Mouse (Mus musculus) MEL (cell line): ENCODE results near the gene Lrrc20. TPM values are rescaled to one million over a fixed set of nuclear protein-coding genes. Genes with fewer than 3 reads are reported as not detected.

Experiments
- DNase-seq: peaks from one replicate; pipeline ENCODE4 v3.0.0; 2011; ENCODE audit warnings: low read depth, low spot score
- H3K27ac ChIP-seq: 2 replicates; pipeline ENCODE4 v1.5.1; 2012; ENCODE audit warnings: low read depth, mild to moderate bottlenecking, control low read depth, low read length, moderate library complexity; ENCODE audit not compliant: control insufficient read depth
- H3K27me3 ChIP-seq, 2 experiments: fragments of 150-350 bp in 1 of 2; sonication (generic) in 1 of 2; 2 replicates each; pipeline ENCODE4 v1.6.1; 2012; ENCODE audit warnings: low read length in 2 of 2, mild to moderate bottlenecking in 2 of 2, improper control_type of control experiment in 1 of 2, moderate library complexity in 1 of 2; ENCODE audit not compliant: insufficient read depth in 2 of 2, control insufficient read depth in 1 of 2
- H3K36me3 ChIP-seq, 2 experiments: 2 replicates each; pipeline ENCODE4 v1.6.1; 2012 to 2014; ENCODE audit warnings: low read length in 2 of 2, improper control_type of control experiment in 1 of 2, inconsistent platforms in 1 of 2, mild to moderate bottlenecking in 1 of 2; ENCODE audit not compliant: insufficient read depth in 2 of 2, control insufficient read depth in 1 of 2
- H3K4me1 ChIP-seq, 2 experiments: fragments of 150-350 bp in 1 of 2; sonication (generic) in 1 of 2; 2 replicates each; pipeline ENCODE4 v1.6.1; 2012; ENCODE audit warnings: low read length in 2 of 2, improper control_type of control experiment in 1 of 2, mild to moderate bottlenecking in 1 of 2; ENCODE audit not compliant: insufficient read depth in 2 of 2, control insufficient read depth in 1 of 2
- H3K4me3 ChIP-seq, 2 experiments: fragments of 150-350 bp in 1 of 2; sonication (generic) in 1 of 2; 2 replicates each; pipeline ENCODE4 v1.5.1; 2012; ENCODE audit warnings: low read depth in 2 of 2, low read length in 2 of 2, mild to moderate bottlenecking in 2 of 2, moderate library complexity in 2 of 2, control low read depth in 1 of 2, improper control_type of control experiment in 1 of 2; ENCODE audit not compliant: control insufficient read depth in 1 of 2, insufficient read depth in 1 of 2
- H3K79me2 ChIP-seq: 2 replicates; pipeline ENCODE4 v1.6.1; 2012; ENCODE audit warnings: mild to moderate bottlenecking, low read length, moderate library complexity; ENCODE audit not compliant: control insufficient read depth, poor library complexity, insufficient read depth
- H3K9ac ChIP-seq: 2 replicates; pipeline ENCODE4 v1.6.1; 2012; ENCODE audit warnings: low read depth, mild to moderate bottlenecking, control low read depth, low read length, moderate library complexity; ENCODE audit not compliant: control insufficient read depth, poor library complexity, severe bottlenecking
- H3K9me3 ChIP-seq: fragments of 150-350 bp; sonication (generic); replicated peaks from 2 replicates; pipeline ENCODE4 v1.6.1; 2012; ENCODE audit warnings: mild to moderate bottlenecking, low read length, improper control_type of control experiment, moderate library complexity; ENCODE audit not compliant: insufficient read depth
- BHLHE40 ChIP-seq: IDR thresholded peaks from 2 replicates; pipeline ENCODE4 v1.6.1; 2012; ENCODE audit warnings: low read depth, mild to moderate bottlenecking, inconsistent platforms, low read length, improper control_type of control experiment, borderline replicate concordance
- E2F4 ChIP-seq: IDR thresholded peaks from 2 replicates; pipeline ENCODE4 v1.6.1; 2011; ENCODE audit warnings: low read depth, low read length, improper control_type of control experiment, borderline replicate concordance
- EP300 ChIP-seq, 2 experiments: IDR thresholded peaks; 2 replicates each; pipeline ENCODE4 v1.6.1; 2011; ENCODE audit warnings: improper control_type of control experiment in 2 of 2, low read length in 2 of 2, low read depth in 1 of 2, mild to moderate bottlenecking in 1 of 2
- ETS1 ChIP-seq: IDR thresholded peaks from 2 replicates; pipeline ENCODE4 v1.6.1; 2012; ENCODE audit warnings: low read depth, mild to moderate bottlenecking, inconsistent platforms, low read length, improper control_type of control experiment, moderate library complexity
- GATA1 ChIP-seq: IDR thresholded peaks from 2 replicates; pipeline ENCODE4 v1.6.1; 2011; ENCODE audit warnings: low read depth, low read length, improper control_type of control experiment
- HCFC1 ChIP-seq: IDR thresholded peaks from 2 replicates; pipeline ENCODE4 v1.6.1; 2012; ENCODE audit warnings: low read depth, mild to moderate bottlenecking, inconsistent platforms, low read length, improper control_type of control experiment, moderate library complexity
- JUND ChIP-seq: IDR thresholded peaks from 2 replicates; pipeline ENCODE4 v1.6.1; 2011; ENCODE audit warnings: low read depth, mild to moderate bottlenecking, improper control_type of control experiment, low read length
- KAT2A ChIP-seq: conservative IDR thresholded peaks from 2 replicates; pipeline ENCODE4 v1.6.1; 2012; ENCODE audit warnings: low read depth, low read length, improper control_type of control experiment, inconsistent platforms
- MAX ChIP-seq: IDR thresholded peaks from 2 replicates; pipeline ENCODE4 v1.6.1; 2011; ENCODE audit warnings: low read length, improper control_type of control experiment
- MEF2A ChIP-seq: IDR thresholded peaks from 2 replicates; pipeline ENCODE4 v1.6.1; 2014; ENCODE audit warnings: low read depth, mild to moderate bottlenecking, inconsistent platforms, low read length, improper control_type of control experiment; ENCODE audit not compliant: poor library complexity, insufficient replicate concordance, severe bottlenecking; ENCODE audit errors: extremely low read depth
- MXI1 ChIP-seq: IDR thresholded peaks from 2 replicates; pipeline ENCODE4 v1.6.1; 2011; ENCODE audit warnings: mild to moderate bottlenecking, low read depth, low read length, improper control_type of control experiment
- MYB ChIP-seq: IDR thresholded peaks from 2 replicates; pipeline ENCODE4 v1.6.1; 2011; ENCODE audit warnings: mild to moderate bottlenecking, low read depth, low read length, improper control_type of control experiment
- POLR2AphosphoS2 ChIP-seq: IDR thresholded peaks from 2 replicates; pipeline ENCODE4 v1.6.1; 2011; ENCODE audit warnings: low read length, improper control_type of control experiment
- POLR2AphosphoS5 ChIP-seq: IDR thresholded peaks from 2 replicates; pipeline ENCODE4 v1.6.1; 2012; ENCODE audit warnings: low read depth, borderline replicate concordance, mild to moderate bottlenecking, inconsistent platforms, low read length, moderate library complexity, mixed read lengths
- RAD21 ChIP-seq: IDR thresholded peaks from 2 replicates; pipeline ENCODE4 v1.6.1; 2011; ENCODE audit warnings: mild to moderate bottlenecking, low read depth, low read length, improper control_type of control experiment
- SIN3A ChIP-seq: IDR thresholded peaks from 2 replicates; pipeline ENCODE4 v1.6.1; 2012; ENCODE audit warnings: low read length, improper control_type of control experiment, inconsistent platforms
- TAL1 ChIP-seq: IDR thresholded peaks from 2 replicates; pipeline ENCODE4 v1.6.1; 2012; ENCODE audit warnings: mild to moderate bottlenecking, inconsistent platforms, low read length, moderate library complexity, mixed read lengths
- TBP ChIP-seq: IDR thresholded peaks from 2 replicates; pipeline ENCODE4 v1.8.0; 2011; ENCODE audit warnings: low read depth, low read length, improper control_type of control experiment
- TCF12 ChIP-seq: IDR thresholded peaks from 2 replicates; pipeline ENCODE4 v1.6.1; 2014; ENCODE audit warnings: low read depth, mild to moderate bottlenecking, inconsistent platforms, low read length, improper control_type of control experiment, moderate library complexity
- USF1 ChIP-seq: IDR thresholded peaks from 2 replicates; pipeline ENCODE4 v1.6.1; 2014; ENCODE audit warnings: low read depth, mild to moderate bottlenecking, inconsistent platforms, low read length, improper control_type of control experiment, moderate library complexity
- ZC3H11A ChIP-seq: IDR thresholded peaks from 2 replicates; pipeline ENCODE4 v1.6.1; 2012; ENCODE audit warnings: low read depth, mild to moderate bottlenecking, inconsistent platforms, low read length, improper control_type of control experiment
- polyA plus RNA-seq, 2 experiments: library from polyadenylated mRNA; stranded (reverse) in 1 of 2; unstranded in 1 of 2; fragments of >175 nt in 1 of 2; fragments of >200 nt in 1 of 2; gene quantifications; 2 replicates each; pipeline versions ENCODE4 v1.2.1 to v1.2.4; 2012; ENCODE audit warnings: low replicate concordance in 2 of 2, low read depth in 1 of 2; ENCODE audit not compliant: insufficient read length in 2 of 2, insufficient read depth in 1 of 2, missing spikeins in 1 of 2
- total RNA-seq: library from RNA; depleted of rRNA; stranded (reverse); fragments of 300-350 nt; gene quantifications from 2 replicates; pipeline ENCODE4 v1.2.3, GENCODE M21; 2012

The Lrrc20 gene
- total and polyA plus RNA-seq, 3 experiments = 7.6 to 14.7 TPM; not detected in 1

- no peaks in the 10 kb centered on the region for H3K27me3 ChIP-seq
- no peaks in the 10 kb centered on the region for H3K79me2 ChIP-seq
- peaks cover 0 to 6% of the 10 kb centered on the region in 2 experiments; a peak in 2 of 4 replicates for H3K36me3 ChIP-seq
- no peak for DNase-seq
- peaks cover 11 to 13% of the 10 kb centered on the region in 2 experiments for H3K4me1 ChIP-seq
- H3K27ac ChIP-seq = no peak overlapping the region
- TF ChIP-seq TCF12 = no peak
- TF ChIP-seq MAX = no peak
- no peak for TF ChIP-seq HCFC1
- no peak for TF ChIP-seq POLR2AphosphoS2
- TF ChIP-seq TAL1 = no peak
- TF ChIP-seq GATA1 = no peak
- TF ChIP-seq TBP = no peak
- no peak overlapping the region for H3K9ac ChIP-seq
- no peak overlapping the region for H3K4me3 ChIP-seq
- H3K9me3 ChIP-seq = no peaks in the 10 kb centered on the region
These were observed 45.1 kb downstream of the Lrrc20 start for GRCm38 (mm10) chr10:61520714-61521113.

GRCm38 (mm10) chr10:61530936-61531335 is 55.3 kb downstream of the Lrrc20 start:
- no peak overlapping the region for H3K9ac ChIP-seq
- H3K27me3 ChIP-seq = no peaks in the 10 kb centered on the region
- no peaks in the 10 kb centered on the region for H3K9me3 ChIP-seq
- DNase-seq = no peak
- peaks cover 0 to 11% of the 10 kb centered on the region in 2 experiments; a peak in 2 of 4 replicates for H3K36me3 ChIP-seq
- H3K79me2 ChIP-seq = no peaks in the 10 kb centered on the region
- H3K4me1 ChIP-seq = peaks cover 9 to 20% of the 10 kb centered on the region in 2 experiments
- no peak overlapping the region for H3K4me3 ChIP-seq
- no peak for TF ChIP-seq TAL1
- TF ChIP-seq USF1 = no peak
- TF ChIP-seq MEF2A = no peak
- TF ChIP-seq POLR2AphosphoS2 = no peak
- TF ChIP-seq, all 39 proteins: peak for 0
- no peak overlapping the region for H3K27ac ChIP-seq

- Histone ChIP-seq H3K9ac (no peak overlapping the region), H3K36me3 (peaks cover 0 to 17% of the 10 kb centered on the region in 2 experiments; a peak in 2 of 4 replicates), H3K4me3 (no peak overlapping the region), H3K27me3 (no peaks in the 10 kb centered on the region), H3K27ac (no peak overlapping the region), H3K79me2 (no peaks in the 10 kb centered on the region), H3K4me1 (peaks cover 10 to 30% of the 10 kb centered on the region in 2 experiments), H3K9me3 (no peaks in the 10 kb centered on the region)
- DNase-seq = no peak
- TF ChIP-seq SIN3A = no peak
- TF ChIP-seq BHLHE40 = no peak
- TF ChIP-seq E2F4 = no peak
- TF ChIP-seq MEF2A = no peak
- no peak for TF ChIP-seq ZC3H11A
- no peak for TF ChIP-seq RAD21
- TF ChIP-seq MYB = no peak
- no peak for TF ChIP-seq EP300 (IDR thresholded peaks at IDR 0.05; ENCODE audit: low read depth in 1 of 2, low read length in 2 of 2)
- TF ChIP-seq JUND = no peak
- TF ChIP-seq POLR2AphosphoS5 = no peak
- TF ChIP-seq ETS1 = no peak
- TF ChIP-seq TAL1 = no peak
- TF ChIP-seq MXI1 = no peak
- no peak for TF ChIP-seq KAT2A
These were observed 57.7 kb downstream of the Lrrc20 start for GRCm38 (mm10) chr10:61533285-61533684.
